14 mouse cellular contexts compared by ENCODE assay signal in genomic region chr6:144648896-144649295, GRCm38 (mm10).
DNase-seq lines count a peak whose midpoint lies in the region; ATAC-seq lines count a peak whose summit lies in the region.
"Had no signal": no experiment of that assay in that cellular context is flagged by ENCODE, and none has a peak within 500 bp of the region (broad histone marks: within the 10 kb centered on the region; RNA-seq: fewer than 3 reads in every experiment).

No protein-coding gene starts in this region.

- no peak for DNase-seq in kidney, adult 8-10 months
- peak; percentile 33 for DNase-seq in neural tube, embryonic 11.5 days (ENCODE audit: low spot score)
- no peak for DNase-seq in neural tube, embryonic 10.5 days (ENCODE audit: extremely low spot score, low spot score)
- no peak for DNase-seq in limb, embryonic 11.5 days (ENCODE audit: low spot score)
- DNase-seq in yolk sac, embryonic 10.5 days (ENCODE audit: low spot score): peak; percentile 16
- DNase-seq in frontal cortex, postnatal 25 days (ENCODE audit: low spot score in 2 of 2): no peak
- DNase-seq: adrenal gland, postnatal 14 days; cerebellum, postnatal 14 days; heart, postnatal 36 days; thymus, adult 18-20 months had no signal

- no peak overlapping the region for H3K4me2 ChIP-seq in kidney, embryonic 16.5 days (replicated peaks; ENCODE audit: low read depth, low read length)
- no peak overlapping the region for H3K4me2 ChIP-seq in neural tube, embryonic 11.5 days (ENCODE audit: low read depth)
- no peak overlapping the region for H3K4me2 ChIP-seq in limb, embryonic 11.5 days (ENCODE audit: low read depth, severe bottlenecking)
- H3K4me2 ChIP-seq: embryonic facial prominence, embryonic 15.5 days; neural tube, embryonic 12.5 days had no signal

- peaks cover 24% of the 10 kb centered on the region for H3K4me1 ChIP-seq in kidney, embryonic 16.5 days (ENCODE audit: insufficient read depth, low read length)
- no peaks in the 10 kb centered on the region for H3K4me1 ChIP-seq in neural tube, embryonic 11.5 days (ENCODE audit: control insufficient read depth, insufficient read depth, low read length)
- 0 out of 2 replicates have a peak, but pooled peaks cover 2% of the 10 kb centered on the region for H3K4me1 ChIP-seq in limb, embryonic 11.5 days (ENCODE audit: control insufficient read depth, insufficient read depth, low read length)
- H3K4me1 ChIP-seq: embryonic facial prominence, embryonic 15.5 days had no signal

- no peak overlapping the region for H3K9ac ChIP-seq in kidney, embryonic 16.5 days (replicated peaks; ENCODE audit: low read length)
- no peak overlapping the region for H3K9ac ChIP-seq in neural tube, embryonic 11.5 days (ENCODE audit: low read length)
- H3K9ac ChIP-seq in limb, embryonic 11.5 days (ENCODE audit: low read length): no peak overlapping the region
- H3K9ac ChIP-seq: embryonic facial prominence, embryonic 15.5 days; neural tube, embryonic 12.5 days had no signal

- peak overlapping the region; percentile 23 for H3K27ac ChIP-seq in kidney, embryonic 16.5 days (ENCODE audit: low read length)
- no peak overlapping the region for H3K27ac ChIP-seq in neural tube, embryonic 11.5 days (ENCODE audit: low read depth, low read length)
- H3K27ac ChIP-seq in limb, embryonic 11.5 days (replicated peaks; ENCODE audit: low read depth, low read length): 0 out of 2 replicates have a peak overlapping the region, but pooled peaks have one; percentile 18
- H3K27ac ChIP-seq: embryonic facial prominence, embryonic 15.5 days; neural tube, embryonic 12.5 days had no signal

- ATAC-seq in kidney, embryonic 16.5 days (ENCODE audit: low FRiP score, low TSS enrichment): no peak
- no peak for ATAC-seq in neural tube, embryonic 11.5 days (ENCODE audit: insufficient read depth, low FRiP score, low TSS enrichment)
- ATAC-seq in limb, embryonic 11.5 days (ENCODE audit: insufficient number of reproducible peaks, low FRiP score, low TSS enrichment, low read depth): no peak
- ATAC-seq: intestine, postnatal 0 days had no signal

- H3K27me3 ChIP-seq in kidney, embryonic 16.5 days (ENCODE audit: insufficient read depth, low read length): no peaks in the 10 kb centered on the region
- no peaks in the 10 kb centered on the region for H3K27me3 ChIP-seq in neural tube, embryonic 11.5 days (ENCODE audit: control insufficient read depth, insufficient read depth, low read length)
- H3K27me3 ChIP-seq in limb, embryonic 11.5 days (ENCODE audit: control insufficient read depth, insufficient read depth, low read length): no peaks in the 10 kb centered on the region
- H3K27me3 ChIP-seq: embryonic facial prominence, embryonic 15.5 days; neural tube, embryonic 12.5 days had no signal

- WGBS in kidney, embryonic 16.5 days: 61% methylated on average over 9 of the region's 9 CpGs
- 64% methylated on average over 9 of the region's 9 CpGs for WGBS in neural tube, embryonic 11.5 days
- 60% methylated on average over 9 of the region's 9 CpGs for WGBS in limb, embryonic 11.5 days

- no peaks in the 10 kb centered on the region for H3K36me3 ChIP-seq in kidney, embryonic 16.5 days (ENCODE audit: insufficient read depth, low read length)
- H3K36me3 ChIP-seq in neural tube, embryonic 11.5 days (ENCODE audit: control insufficient read depth, insufficient read depth, low read length): no peaks in the 10 kb centered on the region
- H3K36me3 ChIP-seq in limb, embryonic 11.5 days (ENCODE audit: control insufficient read depth, insufficient read depth, low read length): no peaks in the 10 kb centered on the region
- H3K36me3 ChIP-seq: embryonic facial prominence, embryonic 15.5 days; neural tube, embryonic 12.5 days had no signal

- H3K4me3 ChIP-seq in kidney, embryonic 16.5 days (ENCODE audit: low read length): no peak overlapping the region
- H3K4me3 ChIP-seq in neural tube, embryonic 11.5 days (ENCODE audit: low read depth, low read length): no peak overlapping the region
- no peak overlapping the region for H3K4me3 ChIP-seq in limb, embryonic 11.5 days (ENCODE audit: low read depth, low read length)
- H3K4me3 ChIP-seq: embryonic facial prominence, embryonic 15.5 days; neural tube, embryonic 12.5 days had no signal

- no peaks in the 10 kb centered on the region; the same call in 1 of the 2 replicates for H3K9me3 ChIP-seq in kidney, embryonic 16.5 days (ENCODE audit: low read length)
- H3K9me3 ChIP-seq in neural tube, embryonic 11.5 days (ENCODE audit: control insufficient read depth, low read length): no peaks in the 10 kb centered on the region
- no peaks in the 10 kb centered on the region for H3K9me3 ChIP-seq in limb, embryonic 11.5 days (ENCODE audit: control insufficient read depth, low read length)
- H3K9me3 ChIP-seq: embryonic facial prominence, embryonic 15.5 days; neural tube, embryonic 12.5 days had no signal

Comparison
In these comparisons a context has a peak if more than half of its experiments do, and no peak if none do; other contexts are left out.
1. DNase-seq: peak in neural tube, embryonic 11.5 days (single experiment) and yolk sac, embryonic 10.5 days (single experiment); none in kidney, adult 8-10 months (0 of 2), neural tube, embryonic 10.5 days (single experiment), limb, embryonic 11.5 days (single experiment) and frontal cortex, postnatal 25 days (0 of 2).